Mouse (Mus musculus) ES-Bruce4 (cell line): ENCODE results near the gene Cldn12.

Experiments used
- CTCF ChIP-seq: IDR thresholded peaks from one replicate; pipeline ENCODE4 v1.8.1; 2011; ENCODE audit warnings: low read depth, low read length
- EP300 ChIP-seq: IDR thresholded peaks from 2 replicates; pipeline ENCODE4 v1.6.1; 2011; ENCODE audit warnings: low read depth, low read length; ENCODE audit not compliant: insufficient read depth
- POLR2A ChIP-seq: IDR thresholded peaks from one replicate; pipeline ENCODE4 v1.8.1; 2011; ENCODE audit warnings: low read length; ENCODE audit not compliant: insufficient read depth

- no peak for TF ChIP-seq POLR2A
- no peak for TF ChIP-seq CTCF
- TF ChIP-seq EP300, result no peak
Observed at GRCm38 (mm10) chr5:5515411-5515810, 653 bp upstream of the Cldn12 start.
